Mouse (Mus musculus): ENCODE data around the gene Mlc1.

- TF ChIP-seq EP300 (optimal IDR thresholded peaks at IDR 0.05): no peak
- TF ChIP-seq CTCF (IDR thresholded peaks at IDR 0.05; ENCODE audit: low read depth): no peak
Observed at GRCm38 (mm10) chr15:88957522-88957921, 21.3 kb downstream of the Mlc1 start.
